Mouse (Mus musculus): ENCODE results near the gene Prl2c3.
"Not testable (repeated sequence)": the region's sequence is repeated elsewhere in the genome, so short reads cannot be mapped to it uniquely, and the experiment has no call there.

GRCm38 (mm10) chr13:12848254-12848653 lies 48.4 kb upstream of the Prl2c3 start:
- TF ChIP-seq CTCF (IDR thresholded peaks at IDR 0.05; ENCODE audit: low read depth, low read length); TAL1 (conservative IDR thresholded peaks at IDR 0.05; ENCODE audit: low read depth, low read length); GATA1 (IDR thresholded peaks at IDR 0.05; ENCODE audit: borderline replicate concordance, low read length): not testable (repeated sequence)
